In the genomic region with DNA sequence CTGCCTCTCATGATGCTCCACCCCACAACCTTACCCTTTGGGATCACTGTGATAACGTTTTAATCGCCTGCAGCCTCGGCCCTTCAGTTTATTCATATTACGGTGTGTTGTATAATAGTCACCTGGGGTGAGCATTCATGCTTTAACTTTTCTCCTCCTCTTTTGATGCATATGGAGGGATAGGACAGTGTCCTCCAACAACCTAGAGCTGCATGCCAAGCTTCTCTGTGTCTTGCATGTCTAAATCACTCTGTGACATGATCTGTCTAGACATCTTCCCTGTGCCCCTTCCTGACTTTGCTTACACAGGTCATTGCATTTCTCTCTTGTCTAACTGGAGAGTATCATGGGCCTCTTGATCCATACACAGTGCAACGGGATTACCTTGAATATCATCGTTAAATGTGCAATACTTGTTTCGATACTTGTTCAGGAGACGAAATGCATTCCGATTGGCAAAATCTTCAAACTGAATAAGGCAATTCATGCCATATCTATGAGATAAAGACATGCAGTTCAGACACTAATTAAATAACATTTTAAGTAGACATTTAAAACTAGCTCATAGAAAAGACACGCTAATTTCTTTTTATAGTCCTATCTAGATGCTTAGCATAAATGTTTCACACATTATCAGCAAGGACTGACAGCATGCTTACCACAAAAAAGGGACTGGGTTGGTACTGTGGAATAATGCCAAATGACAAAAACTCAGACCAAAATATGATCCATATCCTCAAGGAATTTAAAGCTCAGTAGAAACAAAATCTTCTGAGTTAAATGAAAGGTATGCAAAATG, we compare ENCODE assay signal across 15 mouse cellular contexts. TPM values are rescaled to one million over a fixed set of nuclear protein-coding genes. Genes with fewer than 3 reads are reported as not detected.
"Had no signal": no experiment of that assay in that cellular context is flagged by ENCODE, and none has a peak within 500 bp of the region (broad histone marks: within the 10 kb centered on the region; RNA-seq: fewer than 3 reads in every experiment).

No protein-coding gene starts in this region.

- H3K9me3 ChIP-seq: limb, embryonic 13.5 days; neural tube, embryonic 13.5 days had no signal

- DNase-seq: kidney, postnatal 10 days; kidney, postnatal 4 days; left cerebral cortex, postnatal 4 days; lung, adult 18-20 months; midbrain, embryonic 14.5 days; right cerebral cortex, adult 18-20 months; right cerebral cortex, postnatal 25 days; thymus, adult 18-20 months; thymus, postnatal 14 days had no signal

- H3K4me3 ChIP-seq: layer of hippocampus, adult 2 months; limb, embryonic 13.5 days; neural tube, embryonic 13.5 days had no signal

- H3K27ac ChIP-seq: layer of hippocampus, adult 2 months; limb, embryonic 13.5 days; liver, embryonic 14.5 days; neural tube, embryonic 13.5 days had no signal

- H3K9ac ChIP-seq: limb, embryonic 13.5 days; liver, embryonic 14.5 days; neural tube, embryonic 13.5 days had no signal

- H3K27me3 ChIP-seq: limb, embryonic 13.5 days; neural tube, embryonic 13.5 days had no signal

- H3K4me2 ChIP-seq: limb, embryonic 13.5 days; neural tube, embryonic 13.5 days had no signal

- H3K36me3 ChIP-seq: limb, embryonic 13.5 days; neural tube, embryonic 13.5 days had no signal

RNA-seq across cellular contexts. Expression of a gene that starts 47.7 kb away (rescaled TPM):
- total RNA-seq: liver, adult 2 months; megakaryocyte-erythroid progenitor cell, adult 5-6 weeks had no signal
- polyA plus RNA-seq: liver, adult 2 months had no signal
